Mouse (Mus musculus) kidney, adult 2 months (tissue): ENCODE measurements at regions not wholly inside any gene's neighbourhood (a gene's known extent, or its start where the extent isn't known, plus 50 kb on each side); places are given as distances from the start of the nearest gene placed in this dataset.
A peak's percentile ranks its signal among the peaks of the same experiment; 100 is the strongest.

ENCODE experiments used
- DNase-seq: peaks from one replicate; pipeline ENCODE4 v3.0.0; 2021
- H3K27ac ChIP-seq: fragments of 200-500 bp; 2 replicates; pipeline ENCODE4 v1.5.1; 2012; ENCODE audit warnings: low read depth, low read length, control low read depth, inconsistent platforms; ENCODE audit not compliant: insufficient read depth
- H3K27me3 ChIP-seq: fragments of 200-500 bp; replicated peaks from 2 replicates; pipeline ENCODE4 v1.6.1; 2012; ENCODE audit warnings: mild to moderate bottlenecking, moderate library complexity, low read length, inconsistent platforms; ENCODE audit not compliant: control insufficient read depth, insufficient read depth
- H3K36me3 ChIP-seq: fragments of 200-500 bp; 2 replicates; pipeline ENCODE4 v1.6.1; 2012; ENCODE audit warnings: mild to moderate bottlenecking, moderate library complexity, low read length, inconsistent platforms; ENCODE audit not compliant: control insufficient read depth, insufficient read depth
- H3K4me1 ChIP-seq: fragments of 200-500 bp; 2 replicates; pipeline ENCODE4 v1.6.1; 2011; ENCODE audit warnings: low read length; ENCODE audit not compliant: control insufficient read depth, insufficient read depth
- H3K4me3 ChIP-seq: fragments of 200-500 bp; 2 replicates; pipeline ENCODE4 v1.5.1; 2011; ENCODE audit warnings: mild to moderate bottlenecking, low read depth, low read length, control low read depth; ENCODE audit not compliant: insufficient read depth
- CTCF ChIP-seq: fragments of 200-500 bp; conservative IDR thresholded peaks from 2 replicates; pipeline ENCODE4 v1.5.1; 2011; ENCODE audit warnings: low read depth, mild to moderate bottlenecking, control low read depth, low read length, moderate library complexity, mixed read lengths; ENCODE audit not compliant: insufficient read depth, insufficient read length
- POLR2A ChIP-seq: fragments of 200-500 bp; IDR thresholded peaks from one replicate; pipeline ENCODE4 v1.6.1; 2011; ENCODE audit warnings: low read depth, low read length, control low read depth
- WGBS: fragments of 180-500 bp; shearing (Covaris S2); methylation state at CpG from one replicate; pipeline ENCODE4 v1.1.7; 2018; 5-methylcytosine and 5-hydroxymethylcytosine counted together

DNA sequence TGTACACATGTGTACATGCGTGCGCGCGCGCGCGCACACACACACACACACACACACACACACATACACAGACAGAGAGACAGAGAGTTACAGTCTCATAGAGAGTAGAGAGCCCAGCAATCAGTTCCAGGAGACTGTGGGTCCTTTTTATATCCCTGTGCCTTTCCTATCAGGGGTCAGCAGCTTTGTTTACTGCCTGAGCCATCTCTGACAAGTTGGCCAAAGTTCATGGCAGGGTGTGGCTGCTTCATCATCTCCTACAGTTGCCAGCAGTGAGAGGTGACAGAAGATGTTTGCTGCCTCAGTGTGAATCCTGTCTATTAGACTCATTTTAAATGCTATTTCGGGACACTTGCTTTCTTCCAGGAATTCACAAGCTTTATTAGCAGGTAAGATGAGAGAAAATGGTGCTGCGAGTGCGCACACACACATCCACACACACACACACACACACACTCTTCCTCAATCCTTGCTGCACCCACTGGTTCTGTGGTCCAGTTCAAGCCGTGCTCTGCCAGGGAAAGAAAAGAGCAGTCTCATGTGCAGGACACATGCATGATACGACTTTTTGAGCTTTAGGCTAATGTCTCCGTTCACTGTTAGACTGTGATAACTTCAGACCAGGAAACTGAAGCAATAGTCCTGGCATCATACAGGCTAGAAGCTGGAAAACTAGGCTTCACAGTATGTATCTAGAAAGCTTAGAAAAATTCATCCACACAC is 234.9 kb upstream of the Map3k1 start:
- WGBS, result 95% methylated on average over 13 of the region's 13 CpGs
- H3K27me3 ChIP-seq, result no peaks in the 10 kb centered on the region
- peaks cover 12% of the 10 kb centered on the region for H3K4me1 ChIP-seq
- TF ChIP-seq CTCF, result no peak
- TF ChIP-seq POLR2A, result no peak
- no peak for DNase-seq
- H3K36me3 ChIP-seq, result no peaks in the 10 kb centered on the region
- no peak overlapping the region for H3K27ac ChIP-seq
- H3K4me3 ChIP-seq, result no peak overlapping the region

- no peak overlapping the region for H3K4me3 ChIP-seq
- no peaks in the 10 kb centered on the region for H3K27me3 ChIP-seq
- WGBS, result 61% methylated on average over 5 of the region's 5 CpGs
- no peak overlapping the region for H3K27ac ChIP-seq
- H3K36me3 ChIP-seq, result no peaks in the 10 kb centered on the region
- peaks cover 6% of the 10 kb centered on the region for H3K4me1 ChIP-seq
- TF ChIP-seq POLR2A (no peak), CTCF (no peak)
- no peak for DNase-seq
Observed at GRCm38 (mm10) chr13:112044372-112044771, 235.6 kb upstream of the Map3k1 start.

DNA sequence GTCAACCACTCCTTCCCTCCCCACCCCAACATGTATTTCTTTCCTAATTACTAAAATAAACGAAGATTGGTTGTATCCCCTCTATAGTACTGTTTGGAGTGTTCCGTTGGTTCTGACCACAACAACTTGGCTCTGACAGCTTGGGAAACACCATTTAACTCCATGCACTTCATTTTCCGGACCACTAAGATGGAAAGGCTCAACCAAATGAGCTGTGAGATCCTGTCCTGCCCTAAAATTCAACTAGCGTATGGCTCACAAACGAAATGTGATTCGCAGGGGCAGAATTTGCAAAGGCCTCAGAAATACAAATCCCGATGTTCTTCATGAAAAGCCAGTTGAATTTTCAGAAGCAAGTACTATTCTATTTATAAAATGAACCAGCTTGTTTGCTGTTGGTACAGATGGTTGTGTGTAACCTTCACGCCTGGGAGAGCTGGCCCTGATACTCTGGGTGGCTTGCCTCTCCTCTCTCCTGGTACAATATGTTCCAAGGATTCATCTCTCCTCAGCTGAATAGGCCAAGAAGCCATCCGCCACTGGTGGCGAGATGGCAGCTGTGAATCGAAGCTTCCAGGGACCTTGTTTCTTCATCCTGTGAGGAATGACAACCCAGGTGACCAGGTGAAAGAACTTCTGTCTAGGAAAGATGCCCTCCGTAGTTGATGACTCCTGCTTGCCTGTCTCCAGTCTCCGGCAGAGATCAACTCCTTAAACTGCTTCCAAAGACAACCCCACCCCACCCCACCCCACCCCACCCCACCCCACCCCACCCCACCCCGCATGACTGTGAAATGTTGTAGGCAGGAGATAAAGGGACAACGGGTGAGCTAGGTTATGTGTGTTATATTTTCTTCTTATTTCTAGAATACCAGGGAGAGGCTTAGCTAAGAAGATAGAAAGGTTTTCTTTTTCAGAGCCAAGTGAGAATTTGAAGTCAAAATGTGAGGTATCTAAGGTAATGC is 237.7 kb upstream of the Map3k1 start:
- TF ChIP-seq POLR2A, result no peak
- no peaks in the 10 kb centered on the region for H3K36me3 ChIP-seq
- H3K4me3 ChIP-seq, result no peak overlapping the region
- peaks cover 4% of the 10 kb centered on the region; the same call in 1 of the 2 replicates for H3K4me1 ChIP-seq
- DNase-seq, result peak; percentile 48
- H3K27me3 ChIP-seq, result no peaks in the 10 kb centered on the region
- 0 out of 2 replicates have a peak overlapping the region, but pooled peaks have one; percentile 5 for H3K27ac ChIP-seq
- WGBS, result 74% methylated on average over 15 of the region's 15 CpGs

DNA sequence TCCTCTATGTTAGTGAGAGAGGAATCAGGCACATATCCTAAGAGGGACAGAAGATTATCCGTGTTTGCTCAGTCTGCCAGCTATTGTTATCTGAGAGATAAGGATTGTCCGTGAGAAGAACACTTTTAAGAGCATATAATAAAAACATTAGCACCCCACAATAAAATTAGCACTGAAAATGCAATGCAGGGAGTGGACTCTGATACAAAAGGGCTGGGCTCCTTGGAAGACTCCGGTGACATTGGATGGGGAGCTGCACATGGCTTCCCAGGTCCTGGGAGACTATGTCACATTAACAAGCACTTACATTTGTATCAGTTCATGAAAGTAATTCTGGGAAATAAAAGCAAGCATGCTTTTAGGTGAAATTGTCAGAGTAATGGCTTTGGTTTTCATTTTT is 238.6 kb upstream of the Map3k1 start:
- H3K36me3 ChIP-seq, result no peaks in the 10 kb centered on the region
- no peak for DNase-seq
- no peak overlapping the region for H3K27ac ChIP-seq
- TF ChIP-seq POLR2A, result no peak
- no peak for TF ChIP-seq CTCF
- no peak overlapping the region for H3K4me3 ChIP-seq
- no peaks in the 10 kb centered on the region for H3K27me3 ChIP-seq
- H3K4me1 ChIP-seq, result peaks cover 4% of the 10 kb centered on the region; the same call in 1 of the 2 replicates
- 85% methylated on average over 3 of the region's 3 CpGs for WGBS

- no peaks in the 10 kb centered on the region for H3K36me3 ChIP-seq
- no peak overlapping the region for H3K27ac ChIP-seq
- TF ChIP-seq POLR2A, result no peak
- TF ChIP-seq CTCF, result no peak
- no peak overlapping the region for H3K4me3 ChIP-seq
- H3K27me3 ChIP-seq, result no peaks in the 10 kb centered on the region
- 87% methylated on average over 13 of the region's 13 CpGs for WGBS
- peaks cover 4% of the 10 kb centered on the region; the same call in 1 of the 2 replicates for H3K4me1 ChIP-seq
- no peak for DNase-seq
Observed at GRCm38 (mm10) chr13:112047874-112048273, 239.1 kb upstream of the Map3k1 start.

DNA sequence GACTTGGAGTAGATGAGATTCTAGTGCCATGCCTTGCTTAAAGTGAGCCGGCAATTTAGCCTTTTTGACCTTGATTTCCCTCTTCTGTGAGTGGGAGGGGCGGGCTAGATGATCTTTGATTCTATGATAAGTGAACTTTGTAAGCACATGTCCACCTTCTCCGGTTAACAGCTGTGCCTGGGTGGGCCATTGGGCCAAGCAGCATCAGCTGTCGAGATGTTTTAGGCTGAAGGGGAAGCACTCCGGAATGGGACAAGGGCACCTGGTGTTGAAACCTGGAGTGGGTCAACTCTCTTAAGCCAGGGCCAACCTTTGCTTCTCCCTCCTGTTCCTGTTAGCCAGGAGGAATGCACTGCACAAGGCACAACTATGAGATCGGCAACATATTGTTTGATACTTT is 239.5 kb upstream of the Map3k1 start:
- Histone ChIP-seq H3K27me3 (no peaks in the 10 kb centered on the region), H3K27ac (no peak overlapping the region), H3K36me3 (no peaks in the 10 kb centered on the region), H3K4me3 (no peak overlapping the region), H3K4me1 (peaks cover 4% of the 10 kb centered on the region; the same call in 1 of the 2 replicates)
- no peak for DNase-seq
- no peak for TF ChIP-seq POLR2A
- TF ChIP-seq CTCF, result no peak
- WGBS, result 87% methylated on average over 6 of the region's 6 CpGs

DNA sequence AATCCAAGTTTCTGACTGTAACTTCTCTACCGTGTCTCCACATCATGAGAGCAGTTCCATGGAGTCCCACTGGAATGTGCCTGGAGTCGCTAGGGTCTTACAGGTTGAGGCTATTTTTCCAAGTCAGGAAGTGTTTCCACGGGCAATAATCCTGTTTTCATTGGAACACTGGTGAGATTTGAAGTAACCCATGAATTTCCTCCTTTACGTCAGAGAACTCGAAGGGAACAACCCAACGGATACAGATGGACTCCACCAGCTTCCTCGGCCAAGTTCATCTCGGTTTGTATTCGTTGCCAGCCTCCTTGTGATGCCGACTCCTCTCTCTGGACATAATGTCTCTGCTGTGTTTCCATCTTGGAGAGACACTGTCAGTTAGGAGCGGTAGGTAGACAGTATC is 237.4 kb upstream of the Ankrd55 start:
- no peaks in the 10 kb centered on the region for H3K27me3 ChIP-seq
- DNase-seq, result no peak
- WGBS, result 87% methylated on average over 11 of the region's 11 CpGs
- H3K4me3 ChIP-seq, result no peak overlapping the region
- no peaks in the 10 kb centered on the region for H3K36me3 ChIP-seq
- peaks cover under 1% of the 10 kb centered on the region; the same call in 1 of the 2 replicates for H3K4me1 ChIP-seq
- TF ChIP-seq CTCF, result no peak
- no peak overlapping the region for H3K27ac ChIP-seq
